Mouse (Mus musculus) MEL (cell line): ENCODE results near the gene Try10.

Source experiments
- EP300 ChIP-seq, 2 experiments: IDR thresholded peaks; 2 replicates each; pipeline ENCODE4 v1.6.1; 2011; ENCODE audit warnings: improper control_type of control experiment in 2 of 2, low read length in 2 of 2, low read depth in 1 of 2, mild to moderate bottlenecking in 1 of 2
- KAT2A ChIP-seq: conservative IDR thresholded peaks from 2 replicates; pipeline ENCODE4 v1.6.1; 2012; ENCODE audit warnings: low read depth, low read length, improper control_type of control experiment, inconsistent platforms
- POLR2A ChIP-seq, 2 experiments: IDR thresholded peaks; 2 replicates each; pipeline ENCODE4 v1.6.1; 2011 to 2012; ENCODE audit warnings: low read length in 2 of 2, mild to moderate bottlenecking in 2 of 2, control low read depth in 1 of 2, improper control_type of control experiment in 1 of 2, low read depth in 1 of 2, moderate library complexity in 1 of 2; ENCODE audit not compliant: control insufficient read depth in 1 of 2, insufficient read depth in 1 of 2, poor library complexity in 1 of 2
- TBP ChIP-seq: IDR thresholded peaks from 2 replicates; pipeline ENCODE4 v1.8.0; 2011; ENCODE audit warnings: low read depth, low read length, improper control_type of control experiment
- ZKSCAN1 ChIP-seq: IDR thresholded peaks from 2 replicates; pipeline ENCODE4 v1.6.1; 2012; ENCODE audit warnings: low read depth, mild to moderate bottlenecking, inconsistent platforms, low read length, improper control_type of control experiment, moderate library complexity

DNA sequence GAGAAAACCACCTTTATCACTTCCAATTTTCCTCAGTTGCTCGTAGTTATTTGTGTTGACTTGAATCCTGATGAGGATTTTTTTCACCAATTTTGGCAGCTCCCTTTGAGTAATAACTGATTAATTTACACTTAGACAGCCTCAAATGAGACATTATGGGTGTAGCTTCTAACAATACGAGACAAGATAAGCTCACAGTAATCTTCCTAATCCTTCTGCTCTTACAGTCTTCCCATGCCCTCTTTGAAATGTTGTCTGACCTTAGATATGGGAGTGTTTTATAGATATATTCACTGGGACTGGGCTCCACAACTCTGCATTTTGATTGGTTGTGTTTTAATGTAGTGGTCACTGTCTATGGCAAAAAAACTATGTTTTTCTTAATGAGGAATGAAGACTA, 32.9 kb downstream of the Try10 start:
- TF ChIP-seq POLR2A (IDR thresholded peaks at IDR 0.05; ENCODE audit: control insufficient read depth in 1 of 2, insufficient read depth in 1 of 2, low read depth in 1 of 2, low read length in 2 of 2, poor library complexity in 1 of 2) (no peak), TBP (no peak), KAT2A (no peak), ZKSCAN1 (no peak), EP300 (IDR thresholded peaks at IDR 0.05; ENCODE audit: low read depth in 1 of 2, low read length in 2 of 2) (no peak)
